Mouse (Mus musculus): ENCODE measurements around the gene Ppm1e. TPM values are rescaled to one million over a fixed set of nuclear protein-coding genes. Genes with fewer than 3 reads are reported as not detected.
A peak's percentile ranks its signal among the peaks of the same experiment; 100 is the strongest.

Gene Ppm1e
- 0.53 and 0.80 TPM in 2 replicates for polyA plus RNA-seq (2012; rRNA removed)

DNA sequence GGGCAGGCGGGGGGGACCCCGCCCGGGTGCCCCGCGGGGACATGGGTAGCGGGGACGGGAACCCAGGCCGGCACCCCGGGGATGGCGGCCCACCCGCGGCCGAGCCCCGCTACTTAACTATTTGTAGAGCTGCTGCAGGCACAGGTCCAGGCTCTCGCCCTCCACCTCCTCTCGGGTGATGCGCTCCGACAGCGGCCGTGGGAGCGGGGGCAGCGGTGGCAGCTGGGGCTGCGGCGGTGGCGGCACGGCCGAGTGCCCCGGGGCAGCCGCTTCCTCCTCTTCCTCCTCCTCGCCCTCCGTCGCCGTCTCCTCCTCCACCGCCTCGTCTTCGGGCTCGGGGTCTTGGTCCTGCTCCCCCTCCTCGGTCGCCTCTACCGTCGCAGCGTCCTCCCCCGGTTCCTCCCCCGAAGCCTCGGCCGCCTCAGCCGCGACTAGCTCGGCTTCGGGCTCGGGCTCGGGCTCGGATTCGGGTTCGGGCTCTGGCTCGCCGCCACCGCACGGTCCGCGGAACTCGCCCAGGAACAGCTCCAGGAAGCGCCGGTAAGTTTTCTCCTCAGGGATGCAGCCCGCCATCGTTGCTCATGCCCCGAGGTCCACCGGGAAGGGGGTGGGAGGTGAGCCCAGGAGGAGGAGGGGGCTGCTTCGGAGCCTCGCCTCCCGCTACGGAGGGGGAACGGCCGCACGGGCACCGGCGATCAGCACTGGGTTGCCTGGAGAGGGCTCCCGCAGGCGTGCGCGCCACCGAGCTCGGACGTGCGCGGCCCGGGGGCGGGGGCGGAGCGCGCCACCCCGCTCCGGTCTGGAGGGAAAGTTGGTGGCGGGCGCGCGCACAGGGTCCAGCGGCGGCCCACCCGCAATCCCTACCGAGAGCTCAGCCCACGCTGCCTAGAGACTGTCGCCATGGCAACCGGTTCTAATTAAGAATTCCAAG lies at the start of gene Ppm1e:
TSS of gene Ppm1e (minus strand) at position 693 of the 931 bp plus-strand sequence.
- Histone ChIP-seq H3K36me3 (ENCODE audit: control insufficient read depth, insufficient read depth, low read length) (no peaks in the 10 kb centered on the region), H3K4me1 (ENCODE audit: control insufficient read depth, insufficient read depth, insufficient read length, low read length) (peaks cover 6% of the 10 kb centered on the region), H3K27ac (ENCODE audit: insufficient read depth, low read depth, low read length) (no peak within 1 kb of the TSS), H3K27me3 (ENCODE audit: control insufficient read depth, insufficient read depth, low read length) (peaks cover 24% of the 10 kb centered on the region), H3K4me3 (ENCODE audit: low read depth, low read length) (peak within 1 kb of the TSS; percentile 84)
- under 1% methylated on average over 102 of the region's 104 CpGs for WGBS
- TF ChIP-seq CTCF (IDR thresholded peaks at IDR 0.05; ENCODE audit: extremely low read depth, insufficient read length, insufficient replicate concordance, low read depth, low read length) (no peak), POLR2A (IDR thresholded peaks at IDR 0.05; ENCODE audit: low read depth, low read length) (no peak)

- TF ChIP-seq POLR2A (IDR thresholded peaks at IDR 0.05; ENCODE audit: low read depth, low read length) (no peak), CTCF (IDR thresholded peaks at IDR 0.05; ENCODE audit: extremely low read depth, insufficient read length, insufficient replicate concordance, low read depth, low read length) (no peak)
- peaks cover 4% of the 10 kb centered on the region; the same call in 1 of the 2 replicates for H3K4me1 ChIP-seq (ENCODE audit: control insufficient read depth, insufficient read depth, insufficient read length, low read length)
- H3K36me3 ChIP-seq (ENCODE audit: control insufficient read depth, insufficient read depth, low read length) = no peaks in the 10 kb centered on the region
- H3K27ac ChIP-seq (ENCODE audit: insufficient read depth, low read depth, low read length) = peak within 1 kb of the TSS; percentile 64
- 78% methylated on average over 27 of the region's 27 CpGs for WGBS
- peak within 1 kb of the TSS; percentile 70 for H3K4me3 ChIP-seq (ENCODE audit: low read depth, low read length)
- no peaks in the 10 kb centered on the region for H3K27me3 ChIP-seq (ENCODE audit: control insufficient read depth, insufficient read depth, low read length)
Observed at GRCm38 (mm10) chr11:87404876-87405275, 46.1 kb upstream of the Ppm1e start, which contains the start of the genes Rad51c and Tex14. Gene Rad51c, minus strand, starts transcription at chr11:87404954. Gene Tex14, plus strand, starts transcription at chr11:87405065.

GRCm38 (mm10) chr11:87404111-87404853 lies 45.5 kb upstream of the Ppm1e start:
- Histone ChIP-seq H3K27me3 (ENCODE audit: control insufficient read depth, insufficient read depth, low read length) (no peaks in the 10 kb centered on the region), H3K4me3 (ENCODE audit: low read depth, low read length) (peak overlapping the region; percentile 70), H3K36me3 (ENCODE audit: control insufficient read depth, insufficient read depth, low read length) (no peaks in the 10 kb centered on the region), H3K4me1 (ENCODE audit: control insufficient read depth, insufficient read depth, insufficient read length, low read length) (peaks cover 4% of the 10 kb centered on the region; the same call in 1 of the 2 replicates), H3K27ac (ENCODE audit: insufficient read depth, low read depth, low read length) (peak overlapping the region; percentile 64)
- TF ChIP-seq CTCF (IDR thresholded peaks at IDR 0.05; ENCODE audit: extremely low read depth, insufficient read length, insufficient replicate concordance, low read depth, low read length) = peak; percentile 23; the same call in 1 of the 2 replicates
- no peak; the same call in none of the 2 replicates for TF ChIP-seq POLR2A (IDR thresholded peaks at IDR 0.05; ENCODE audit: low read depth, low read length)
- 2% methylated on average over 57 of the region's 58 CpGs for WGBS

DNA sequence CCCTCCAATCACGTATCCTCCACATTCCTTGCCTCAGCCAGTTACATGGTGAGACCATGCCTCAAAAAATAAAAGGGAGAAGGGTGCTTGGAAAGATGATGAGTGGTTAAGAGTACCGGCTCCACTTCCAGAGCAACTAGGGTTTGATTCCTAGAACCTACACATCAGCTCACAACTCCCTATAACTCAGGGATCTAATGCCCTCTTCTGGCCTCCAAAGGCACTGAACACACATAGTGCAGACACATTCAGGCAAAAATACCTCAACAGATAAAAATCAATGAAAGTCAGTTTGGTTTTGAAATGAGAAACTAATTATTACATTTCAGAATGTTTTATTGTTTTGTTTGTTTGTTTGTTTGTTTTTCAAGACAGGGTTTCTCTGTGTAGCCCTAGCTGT lies 39.6 kb upstream of the Ppm1e start:
- 98% methylated on average over 2 of the region's 2 CpGs for WGBS

GRCm38 (mm10) chr11:87393855-87394254 lies 35.0 kb upstream of the Ppm1e start:
- no peaks in the 10 kb centered on the region for H3K27me3 ChIP-seq (ENCODE audit: control insufficient read depth, insufficient read depth, low read length)
- H3K4me3 ChIP-seq (ENCODE audit: low read depth, low read length) = no peak overlapping the region
- H3K27ac ChIP-seq (ENCODE audit: insufficient read depth, low read depth, low read length) = no peak overlapping the region
- 60% methylated on average over 1 of the region's 1 CpGs for WGBS
- TF ChIP-seq CTCF (IDR thresholded peaks at IDR 0.05; ENCODE audit: extremely low read depth, insufficient read length, insufficient replicate concordance, low read depth, low read length) (no peak), POLR2A (IDR thresholded peaks at IDR 0.05; ENCODE audit: low read depth, low read length) (no peak)
- H3K36me3 ChIP-seq (ENCODE audit: control insufficient read depth, insufficient read depth, low read length) = no peaks in the 10 kb centered on the region
- no peaks in the 10 kb centered on the region for H3K4me1 ChIP-seq (ENCODE audit: control insufficient read depth, insufficient read depth, insufficient read length, low read length)

More for the DNA sequence above, 39.6 kb upstream of the Ppm1e start:
- H3K27ac ChIP-seq (ENCODE audit: insufficient read depth, low read depth, low read length) = no peak overlapping the region
- no peak overlapping the region for H3K4me3 ChIP-seq (ENCODE audit: low read depth, low read length)
- H3K27me3 ChIP-seq (ENCODE audit: control insufficient read depth, insufficient read depth, low read length) = no peaks in the 10 kb centered on the region
- H3K4me1 ChIP-seq (ENCODE audit: control insufficient read depth, insufficient read depth, insufficient read length, low read length) = no peaks in the 10 kb centered on the region
- no peaks in the 10 kb centered on the region for H3K36me3 ChIP-seq (ENCODE audit: control insufficient read depth, insufficient read depth, low read length)
- TF ChIP-seq CTCF (IDR thresholded peaks at IDR 0.05; ENCODE audit: extremely low read depth, insufficient read length, insufficient replicate concordance, low read depth, low read length) = no peak

DNA sequence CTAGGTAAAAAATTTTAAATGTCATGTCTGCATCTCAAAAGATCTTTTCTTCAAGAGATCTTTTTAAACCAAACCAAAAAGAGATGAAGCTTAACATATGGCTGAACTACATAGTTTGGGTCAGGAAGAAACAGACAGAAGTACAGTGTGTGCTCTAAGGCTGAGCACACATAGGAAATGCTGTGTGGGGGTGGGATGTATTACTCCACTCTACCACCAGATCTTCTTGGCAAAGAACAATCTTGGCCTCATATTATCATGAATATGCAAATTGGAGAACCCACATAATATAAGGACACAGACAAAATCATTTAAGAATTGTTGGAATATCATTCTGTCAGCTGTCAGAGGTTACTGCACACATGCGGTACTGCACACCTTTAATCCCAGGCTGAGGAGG lies 26.9 kb upstream of the Ppm1e start:
- H3K36me3 ChIP-seq (ENCODE audit: control insufficient read depth, insufficient read depth, low read length) = no peaks in the 10 kb centered on the region
- H3K27ac ChIP-seq (ENCODE audit: insufficient read depth, low read depth, low read length) = no peak overlapping the region
- H3K27me3 ChIP-seq (ENCODE audit: control insufficient read depth, insufficient read depth, low read length) = no peaks in the 10 kb centered on the region
- WGBS = 98% methylated on average over 1 of the region's 1 CpGs
- H3K4me3 ChIP-seq (ENCODE audit: low read depth, low read length) = no peak overlapping the region
- no peaks in the 10 kb centered on the region for H3K4me1 ChIP-seq (ENCODE audit: control insufficient read depth, insufficient read depth, insufficient read length, low read length)
- TF ChIP-seq POLR2A (IDR thresholded peaks at IDR 0.05; ENCODE audit: low read depth, low read length) (no peak), CTCF (IDR thresholded peaks at IDR 0.05; ENCODE audit: extremely low read depth, insufficient read length, insufficient replicate concordance, low read depth, low read length) (no peak)

Measured in small intestine, adult 2 months (tissue).